9 mouse cellular contexts compared by ENCODE assay signal in the genomic region with DNA sequence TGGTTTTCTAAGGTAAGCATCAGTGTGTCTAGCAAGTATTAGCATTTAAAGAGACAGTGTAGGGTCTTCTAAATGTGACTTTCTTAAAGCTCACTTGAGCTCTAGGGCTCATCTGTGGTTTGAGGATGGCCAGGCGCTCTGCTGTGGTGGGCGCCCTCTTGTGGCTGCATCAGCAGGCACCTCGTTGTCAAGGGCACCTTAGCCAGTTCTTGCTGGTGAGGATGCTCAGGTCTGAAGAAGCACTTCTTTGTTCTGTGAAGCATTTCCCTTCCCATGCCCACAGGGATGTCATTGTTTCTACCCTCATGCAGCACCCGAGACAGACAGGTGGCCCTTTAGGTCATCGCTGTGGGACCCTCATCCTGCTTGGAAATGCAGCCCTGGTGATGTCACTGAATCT.
A peak's percentile ranks its signal among the peaks of the same experiment; 100 is the strongest.
DNase-seq lines count a peak whose midpoint lies in the region; ATAC-seq and TF ChIP-seq lines count a peak whose summit lies in the region.
"Had no signal": no experiment of that assay in that cellular context is flagged by ENCODE, and none has a peak within 500 bp of the region (broad histone marks: within the 10 kb centered on the region; RNA-seq: fewer than 3 reads in every experiment).

No protein-coding gene starts in this region.

- peaks cover 52% of the 10 kb centered on the region for H3K36me3 ChIP-seq in forebrain, embryonic 10.5 days (replicated peaks)
- H3K36me3 ChIP-seq in forebrain, embryonic 12.5 days (replicated peaks) = peaks cover 26% of the 10 kb centered on the region
- no peaks in the 10 kb centered on the region for H3K36me3 ChIP-seq in MEL (ENCODE audit: control insufficient read depth in 1 of 2, insufficient read depth in 2 of 2, low read length in 2 of 2)

- H3K4me3 ChIP-seq in forebrain, embryonic 10.5 days = no peak overlapping the region
- no peak overlapping the region for H3K4me3 ChIP-seq in forebrain, embryonic 12.5 days (replicated peaks)
- H3K4me3 ChIP-seq in MEL (ENCODE audit: control insufficient read depth in 1 of 2, insufficient read depth in 1 of 2, low read depth in 2 of 2, low read length in 2 of 2) = no peak overlapping the region
- no peak overlapping the region for H3K4me3 ChIP-seq in gastrocnemius, adult 2 months

- no peaks in the 10 kb centered on the region for H3K9me3 ChIP-seq in forebrain, embryonic 10.5 days
- H3K9me3 ChIP-seq in forebrain, embryonic 12.5 days = no peaks in the 10 kb centered on the region
- H3K9me3 ChIP-seq in MEL (replicated peaks; ENCODE audit: insufficient read depth, low read length) = no peaks in the 10 kb centered on the region; the same call in 1 of the 2 replicates

- no peak for TF ChIP-seq POLR2A in MEL (IDR thresholded peaks at IDR 0.05; ENCODE audit: control insufficient read depth in 1 of 2, insufficient read depth in 1 of 2, low read depth in 1 of 2, low read length in 2 of 2, poor library complexity in 1 of 2)

- TF ChIP-seq RAD21 in MEL (IDR thresholded peaks at IDR 0.05; ENCODE audit: low read depth, low read length) = no peak; the same call in 1 of the 2 replicates

- ATAC-seq in forebrain, embryonic 12.5 days (ENCODE audit: low FRiP score) = no peak
- ATAC-seq in megakaryocyte progenitor cell, adult 5-6 weeks (replicated peaks; ENCODE audit: poor library complexity) = peak; percentile 61

- TF ChIP-seq EP300 in MEL (IDR thresholded peaks at IDR 0.05; ENCODE audit: low read depth in 1 of 2, low read length in 2 of 2) = no peak

- intact Hi-C loops in gastrocnemius, adult 2 months (cut with DNase I) = loop anchor here (1.0 to 5.0 kb wide), 4 partner anchors 20 to 374 kb away; no protein-coding TSS in a partner anchor

- 43% methylated on average over 5 of the region's 5 CpGs for WGBS in forebrain, embryonic 10.5 days
- WGBS in forebrain, embryonic 12.5 days = 40% methylated on average over 5 of the region's 5 CpGs

- TF ChIP-seq CTCF in MEL (IDR thresholded peaks at IDR 0.05 in 2 of 3, conservative IDR thresholded peaks at IDR 0.05 in 1 of 3; ENCODE audit: control insufficient read depth in 1 of 3, insufficient read depth in 1 of 3, low read depth in 2 of 3, low read length in 3 of 3, poor library complexity in 1 of 3, severe bottlenecking in 1 of 3) = peak; percentile 17 to 53 (median 17)
- TF ChIP-seq CTCF in gastrocnemius, adult 2 months (IDR thresholded peaks at IDR 0.05) = peak; percentile 98; the same call in 1 of the 2 replicates

- no peak overlapping the region for H3K9ac ChIP-seq in forebrain, embryonic 12.5 days
- H3K9ac ChIP-seq in MEL (ENCODE audit: control insufficient read depth, low read depth, low read length, poor library complexity, severe bottlenecking) = no peak overlapping the region

- H3K27ac ChIP-seq in forebrain, embryonic 10.5 days = no peak overlapping the region
- no peak overlapping the region for H3K27ac ChIP-seq in forebrain, embryonic 12.5 days
- H3K27ac ChIP-seq in MEL (ENCODE audit: control insufficient read depth, low read depth, low read length) = no peak overlapping the region
- no peak overlapping the region for H3K27ac ChIP-seq in gastrocnemius, adult 2 months

- no peak overlapping the region for H3K4me2 ChIP-seq in forebrain, embryonic 12.5 days

- H3K27me3 ChIP-seq in forebrain, embryonic 10.5 days (ENCODE audit: poor library complexity, severe bottlenecking) = no peaks in the 10 kb centered on the region
- no peaks in the 10 kb centered on the region for H3K27me3 ChIP-seq in forebrain, embryonic 12.5 days
- H3K27me3 ChIP-seq in MEL (ENCODE audit: control insufficient read depth in 1 of 2, insufficient read depth in 2 of 2, low read length in 2 of 2) = no peaks in the 10 kb centered on the region
- H3K27me3 ChIP-seq: CH12.LX had no signal

- H3K4me1 ChIP-seq in forebrain, embryonic 10.5 days = peaks cover 20% of the 10 kb centered on the region
- peaks cover 28% of the 10 kb centered on the region for H3K4me1 ChIP-seq in forebrain, embryonic 12.5 days
- H3K4me1 ChIP-seq in MEL (ENCODE audit: control insufficient read depth in 1 of 2, insufficient read depth in 2 of 2, low read length in 2 of 2) = no peaks in the 10 kb centered on the region

- H3K79me2 ChIP-seq in MEL (ENCODE audit: control insufficient read depth, insufficient read depth, low read length, poor library complexity) = no peaks in the 10 kb centered on the region

- DNase-seq in forebrain, embryonic 10.5 days (ENCODE audit: extremely low spot score, low spot score) = peak; percentile 54
- peak; percentile 5 for DNase-seq in MEL (ENCODE audit: low read depth, low spot score)
- DNase-seq in cerebellum, postnatal 14 days = peak; percentile 90
- peak; percentile 82 for DNase-seq in gastrocnemius, adult 2 months
- peak; percentile 60 to 88 for DNase-seq in kidney, postnatal 36 days
- peak; percentile 49 to 64 for DNase-seq in right cerebral cortex, postnatal 36 days (ENCODE audit: low spot score in 2 of 2)

TF ChIP-seq in MEL, 35 proteins besides CTCF, POLR2A, EP300 and RAD21:
- TF ChIP-seq KAT2A (conservative IDR thresholded peaks at IDR 0.05; ENCODE audit: low read depth, low read length) = no peak

Comparison
In these comparisons a context has a peak if more than half of its experiments do, and no peak if none do; other contexts are left out.
1. DNase-seq: peak in every context shown above with its lines; median percentile 90 in cerebellum, postnatal 14 days; 82 in gastrocnemius, adult 2 months; 74 in kidney, postnatal 36 days; 56 in right cerebral cortex, postnatal 36 days; 54 in forebrain, embryonic 10.5 days; 5 in MEL.